Mouse (Mus musculus) ES-Bruce4 (cell line): ENCODE results near the gene Pnpla5. TPM values are rescaled to one million over a fixed set of nuclear protein-coding genes. Genes with fewer than 3 reads are reported as not detected.

Source experiments
- H3K27ac ChIP-seq: 2 replicates; pipeline ENCODE4 v1.5.1; 2012; ENCODE audit warnings: low read length, inconsistent platforms; ENCODE audit not compliant: insufficient read depth
- H3K27me3 ChIP-seq: 2 replicates; pipeline ENCODE4 v1.6.1; 2012; ENCODE audit warnings: mild to moderate bottlenecking, low read length, inconsistent platforms; ENCODE audit not compliant: control insufficient read depth, poor library complexity, insufficient read depth, severe bottlenecking
- H3K36me3 ChIP-seq: 2 replicates; pipeline ENCODE4 v1.6.1; 2012; ENCODE audit warnings: inconsistent platforms, mild to moderate bottlenecking, low read length, moderate library complexity; ENCODE audit not compliant: control insufficient read depth, poor library complexity, insufficient read depth, severe bottlenecking
- H3K4me1 ChIP-seq: one replicate; pipeline ENCODE4 v1.8.1; 2011; ENCODE audit warnings: low read length; ENCODE audit not compliant: control insufficient read depth, insufficient read depth
- H3K4me3 ChIP-seq: 2 replicates; pipeline ENCODE4 v1.5.1; 2011; ENCODE audit warnings: low read depth, mild to moderate bottlenecking, low read length
- H3K9ac ChIP-seq: 2 replicates; pipeline ENCODE4 v1.6.1; 2012; ENCODE audit warnings: low read depth, mild to moderate bottlenecking, inconsistent platforms; ENCODE audit not compliant: poor library complexity, severe bottlenecking
- H3K9me3 ChIP-seq: replicated peaks from 2 replicates; pipeline ENCODE4 v1.6.1; 2012; ENCODE audit warnings: mild to moderate bottlenecking, low read length, inconsistent platforms; ENCODE audit not compliant: control insufficient read depth, poor library complexity, insufficient read depth, severe bottlenecking
- CTCF ChIP-seq: IDR thresholded peaks from one replicate; pipeline ENCODE4 v1.8.1; 2011; ENCODE audit warnings: low read depth, low read length
- EP300 ChIP-seq: IDR thresholded peaks from 2 replicates; pipeline ENCODE4 v1.6.1; 2011; ENCODE audit warnings: low read depth, low read length; ENCODE audit not compliant: insufficient read depth
- POLR2A ChIP-seq: IDR thresholded peaks from one replicate; pipeline ENCODE4 v1.8.1; 2011; ENCODE audit warnings: low read length; ENCODE audit not compliant: insufficient read depth
- polyA plus RNA-seq: library from polyadenylated mRNA; stranded (reverse); fragments of >200 nt; gene quantifications from 2 replicates; pipeline ENCODE4 v1.2.4, GENCODE M21; 2011; ENCODE audit warnings: low read depth; ENCODE audit not compliant: missing spikeins, insufficient read depth, insufficient read length

Pnpla5 gene
- polyA plus RNA-seq, 1 experiment = not detected

GRCm38 (mm10) chr15:84070116-84070676 is 52.8 kb downstream of the Pnpla5 start:
- Histone ChIP-seq H3K9ac (no peak overlapping the region), H3K27ac (no peak overlapping the region), H3K36me3 (no peaks in the 10 kb centered on the region), H3K4me1 (peaks cover 1% of the 10 kb centered on the region), H3K27me3 (no peaks in the 10 kb centered on the region), H3K9me3 (no peaks in the 10 kb centered on the region), H3K4me3 (peak overlapping the region; percentile 3; the same call in 1 of the 2 replicates)
- TF ChIP-seq CTCF (no peak), EP300 (no peak), POLR2A (no peak)

GRCm38 (mm10) chr15:84069455-84070050 is 53.4 kb downstream of the Pnpla5 start:
- Histone ChIP-seq H3K9me3 (no peaks in the 10 kb centered on the region), H3K4me3 (no peak overlapping the region), H3K9ac (no peak overlapping the region), H3K27me3 (no peaks in the 10 kb centered on the region), H3K36me3 (no peaks in the 10 kb centered on the region), H3K4me1 (peaks cover 1% of the 10 kb centered on the region), H3K27ac (no peak overlapping the region)
- TF ChIP-seq POLR2A = no peak
- TF ChIP-seq EP300 = no peak
- TF ChIP-seq CTCF = no peak

GRCm38 (mm10) chr15:84065701-84066100 is 57.3 kb downstream of the Pnpla5 start:
- Histone ChIP-seq H3K27me3 (no peaks in the 10 kb centered on the region; the same call in 1 of the 2 replicates), H3K36me3 (no peaks in the 10 kb centered on the region), H3K4me3 (no peak overlapping the region), H3K9me3 (no peaks in the 10 kb centered on the region), H3K27ac (no peak overlapping the region), H3K4me1 (peaks cover 1% of the 10 kb centered on the region), H3K9ac (no peak overlapping the region)
- TF ChIP-seq CTCF (peak; percentile 51), POLR2A (no peak)

- TF ChIP-seq CTCF (no peak), EP300 (no peak), POLR2A (no peak)
- no peak within 1 kb of the TSS for H3K9ac ChIP-seq
- H3K27ac ChIP-seq = no peak within 1 kb of the TSS
- no peaks in the 10 kb centered on the region; the same call in 1 of the 2 replicates for H3K27me3 ChIP-seq
- H3K4me1 ChIP-seq = peaks cover 1% of the 10 kb centered on the region
- no peaks in the 10 kb centered on the region for H3K36me3 ChIP-seq
- H3K9me3 ChIP-seq = no peaks in the 10 kb centered on the region
- peak within 1 kb of the TSS; percentile 49 for H3K4me3 ChIP-seq
These were observed 57.8 kb downstream of the Pnpla5 start, which contains the start of gene Efcab6 for GRCm38 (mm10) chr15:84065140-84065539. Efcab6 (minus strand) TSS chr15:84065379.

Other genes with a start within 250 kb of the Pnpla5 start
- 1.1 TPM in 1 of 2 replicates, not detected in the other for gene Efcab6, start 57.8 kb downstream of the Pnpla5 start, polyA plus RNA-seq
- 16.2 and 17.6 TPM in 2 replicates for gene Sult4a1, start 17.4 kb downstream of the Pnpla5 start, polyA plus RNA-seq
- 0.61 and 0.68 TPM in 2 replicates for gene Pnpla3, start 44.7 kb upstream of the Pnpla5 start, polyA plus RNA-seq
- 114 and 120 TPM in 2 replicates for gene Samm50, start 69.1 kb upstream of the Pnpla5 start, polyA plus RNA-seq
- gene Parvb, start 108.9 kb upstream of the Pnpla5 start, polyA plus RNA-seq = 54.1 and 54.5 TPM in 2 replicates
- gene Parvg, start 200.9 kb upstream of the Pnpla5 start, polyA plus RNA-seq = 1.1 TPM in 1 of 2 replicates, not detected in the other